Mouse (Mus musculus) cerebellum, adult 11 months (tissue): Measurements from ENCODE around the gene Inpp4b.

Experiments used
- DNase-seq: peaks from one replicate; pipeline ENCODE4 v3.0.0; 2022

Inpp4b gene

DNA sequence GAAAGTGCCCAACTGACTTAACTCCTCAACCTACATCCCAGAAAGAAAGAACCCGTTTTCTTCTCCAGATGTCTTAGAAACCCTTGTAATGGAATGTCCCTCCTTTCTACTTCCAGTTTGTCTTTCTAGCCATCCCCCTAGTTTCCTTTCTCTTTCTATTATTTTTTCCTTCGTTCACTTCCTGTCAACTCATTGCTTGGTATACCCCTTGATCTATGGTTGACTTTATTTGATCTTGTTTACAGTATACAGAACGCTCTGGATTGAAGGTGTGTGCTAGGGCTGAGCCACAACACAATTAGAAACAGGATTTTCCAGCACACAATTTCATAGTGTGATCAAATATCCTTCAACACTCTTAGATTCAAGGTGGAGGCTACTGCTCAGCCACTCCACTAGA, 400.7 kb downstream of the Inpp4b start:
- DNase-seq, result no peak

DNA sequence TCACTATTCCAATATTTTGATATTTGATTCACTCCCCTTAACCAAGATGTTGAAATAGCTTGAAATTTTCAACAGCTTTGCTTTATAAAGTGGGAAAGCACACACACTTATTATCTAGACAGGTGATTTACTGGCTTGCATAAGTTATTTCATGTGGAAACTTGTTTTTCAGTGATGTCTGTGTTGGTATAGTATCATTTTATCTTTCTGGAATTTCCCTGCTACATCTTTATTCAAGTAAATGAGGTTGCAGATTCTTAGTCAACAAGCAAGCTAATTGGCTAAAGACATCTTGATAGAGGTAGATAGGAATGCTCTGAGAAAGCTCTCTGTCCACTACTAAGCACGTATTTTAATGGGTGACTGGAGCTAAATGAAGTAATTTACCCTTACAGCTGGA, 403.1 kb downstream of the Inpp4b start:
- DNase-seq, result no peak

DNA sequence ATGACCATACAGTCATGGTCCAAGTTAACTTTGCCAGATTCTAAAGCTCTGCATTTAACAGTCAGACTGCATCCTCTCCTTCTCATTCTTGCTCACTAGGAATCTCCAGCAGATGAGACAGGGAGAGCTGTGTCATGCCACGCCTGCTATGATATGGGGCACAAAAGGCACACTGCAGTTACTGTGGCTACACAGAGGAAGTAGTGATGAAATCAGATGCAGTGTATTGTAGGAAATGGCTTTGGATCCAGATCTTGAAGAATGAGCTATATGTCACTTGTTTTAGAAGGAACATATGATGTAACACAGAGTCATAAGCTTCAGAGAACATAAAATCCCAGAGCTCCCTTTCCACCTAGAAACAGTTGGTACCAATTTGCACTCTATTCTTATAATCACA, 408.8 kb downstream of the Inpp4b start:
- DNase-seq, result no peak

DNA sequence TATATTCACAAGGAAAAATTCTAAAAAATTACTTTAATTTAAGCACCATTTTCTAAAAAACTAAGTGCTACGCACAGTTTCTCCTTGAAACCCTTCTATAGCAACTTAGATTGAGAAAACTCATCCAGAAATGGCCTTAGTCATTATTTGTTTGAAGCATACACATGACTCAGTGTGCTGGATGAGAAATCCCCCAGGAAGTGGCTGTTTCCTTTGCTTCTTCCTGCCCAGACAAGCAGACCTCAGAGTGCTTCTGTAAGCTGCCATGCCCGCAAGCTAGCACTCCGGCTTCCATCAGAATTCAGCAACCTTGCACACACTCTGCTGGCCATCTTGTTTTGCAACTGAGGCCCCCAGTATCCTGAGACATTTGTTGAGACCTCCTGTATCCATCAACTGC, 414.3 kb downstream of the Inpp4b start:
- DNase-seq, result no peak

DNA sequence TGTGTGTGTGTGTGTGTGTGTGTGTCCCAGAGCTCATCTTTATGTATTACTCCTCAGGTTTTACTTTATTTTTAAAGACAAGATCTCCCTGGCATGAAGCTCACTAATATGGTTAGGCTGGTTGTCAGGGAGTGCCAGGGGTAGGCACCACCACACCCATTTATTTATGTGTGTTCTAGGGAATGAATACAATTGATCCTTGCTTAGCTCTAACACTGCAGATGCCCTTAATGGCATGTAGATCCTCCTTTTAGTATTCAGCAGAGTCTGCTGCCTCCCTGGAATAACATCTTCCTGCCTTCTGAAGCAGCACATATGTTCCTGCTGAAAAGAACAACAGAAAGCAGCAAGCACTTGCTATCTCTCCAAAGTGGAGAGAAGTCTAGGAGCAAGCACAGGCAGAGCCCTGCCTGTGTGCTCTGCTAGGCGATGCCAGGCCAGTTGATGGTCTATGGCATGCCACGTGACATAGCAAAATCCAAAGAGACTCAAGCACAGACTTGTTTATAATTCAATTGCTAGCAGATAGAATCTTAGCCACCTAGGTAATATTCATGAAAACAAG, 415.3 kb downstream of the Inpp4b start:
- DNase-seq, result no peak

DNA sequence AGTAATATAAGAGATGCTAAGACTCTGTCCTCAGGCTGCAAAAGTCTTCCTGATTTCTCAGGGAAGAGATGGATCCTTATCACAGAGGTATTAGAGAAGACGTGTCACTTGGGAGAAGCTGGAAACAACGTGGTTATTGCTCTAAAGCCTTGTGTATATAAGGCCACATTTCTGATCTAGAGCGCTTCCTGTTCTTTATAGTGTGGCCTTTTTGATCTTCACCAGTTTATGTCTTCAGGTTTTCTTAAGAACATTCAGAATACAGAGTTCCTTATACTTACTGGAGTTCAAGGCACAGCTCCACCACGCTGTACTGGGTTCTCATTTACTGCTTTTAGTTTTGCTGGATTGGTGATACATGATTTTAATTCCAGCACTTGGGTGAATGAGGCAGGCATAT, 419.1 kb downstream of the Inpp4b start:
- no peak for DNase-seq

DNA sequence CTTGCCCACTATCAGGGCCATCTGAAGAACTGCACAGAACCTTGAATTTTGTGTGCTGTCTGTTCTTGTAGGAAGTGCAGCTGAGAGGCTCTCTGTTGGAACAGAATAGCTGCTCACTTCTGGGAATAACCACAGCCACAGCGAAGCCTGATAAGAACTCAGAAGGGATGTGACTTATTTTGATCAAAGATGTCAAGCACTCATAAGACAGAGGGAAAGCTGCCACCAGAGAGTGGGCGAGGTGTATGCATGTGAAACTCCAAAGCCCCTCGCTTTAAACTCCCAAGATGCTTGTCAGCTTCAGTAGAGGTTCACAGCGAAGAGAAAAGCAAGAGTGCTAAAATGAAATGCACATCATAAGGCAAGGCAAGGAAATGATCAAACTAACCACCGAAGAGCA, 423.7 kb downstream of the Inpp4b start:
- DNase-seq, result no peak

DNA sequence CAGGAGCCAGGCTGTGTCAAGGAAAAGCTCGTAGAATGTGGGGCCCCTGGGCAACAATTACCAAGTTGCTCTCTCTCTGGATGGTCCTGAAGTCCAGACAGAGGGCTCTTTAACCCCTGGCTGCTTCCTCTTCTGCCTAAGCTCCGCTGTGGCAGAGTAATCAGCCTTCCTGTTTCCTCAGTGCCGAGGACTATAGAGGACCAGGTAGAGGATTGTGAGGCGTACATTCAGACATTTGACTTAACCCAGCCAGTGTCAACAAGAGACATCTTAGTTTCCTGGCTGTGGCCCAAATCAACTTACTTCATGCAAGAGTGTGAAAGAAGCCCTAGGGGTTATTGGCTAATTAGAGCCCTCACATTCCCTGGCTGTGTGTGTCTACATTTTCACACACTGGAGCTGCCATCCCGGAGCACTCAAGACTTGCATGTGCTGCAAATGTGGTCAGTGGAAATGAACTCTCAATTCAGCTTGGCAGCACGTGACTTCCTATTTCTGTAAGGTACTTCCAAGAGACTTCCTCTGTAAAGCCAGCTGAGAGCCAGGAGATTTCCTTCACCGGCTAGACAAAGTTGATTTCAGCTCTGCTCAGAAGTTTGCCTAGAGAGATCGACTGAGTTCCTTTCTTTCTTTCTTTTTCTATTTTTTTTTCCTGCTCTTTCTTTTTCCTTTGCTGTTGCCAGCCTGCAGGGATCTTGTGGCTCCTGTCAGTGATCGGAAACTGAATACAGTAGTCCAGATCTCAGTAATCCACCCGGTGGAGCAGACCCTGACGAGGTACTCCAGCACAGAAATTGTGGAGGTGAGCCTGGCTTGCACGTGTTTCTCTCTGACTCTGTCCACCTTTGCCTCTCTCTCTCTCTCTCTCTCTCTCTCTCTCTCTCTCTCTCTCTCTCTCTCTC, 425.3 kb downstream of the Inpp4b start:
- no peak for DNase-seq

DNA sequence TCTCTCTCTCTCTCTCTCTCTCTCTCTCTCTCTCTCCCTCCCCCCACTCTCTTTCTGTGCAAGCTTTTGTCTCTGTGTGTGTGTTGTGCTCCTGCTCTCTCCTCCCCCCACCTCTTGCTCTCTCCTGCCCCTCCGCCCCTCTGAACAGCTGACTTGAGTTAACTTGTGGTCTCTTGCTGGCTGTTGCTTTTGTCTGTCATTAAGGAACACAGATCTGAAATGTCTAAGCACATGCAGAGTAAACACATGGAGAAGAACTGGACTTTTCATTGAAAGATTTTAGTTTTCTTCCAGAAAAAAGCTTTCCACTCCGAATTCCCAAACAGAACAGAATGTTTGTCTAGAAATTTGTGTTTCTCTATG, 425.9 kb downstream of the Inpp4b start:
- DNase-seq, result no peak

DNA sequence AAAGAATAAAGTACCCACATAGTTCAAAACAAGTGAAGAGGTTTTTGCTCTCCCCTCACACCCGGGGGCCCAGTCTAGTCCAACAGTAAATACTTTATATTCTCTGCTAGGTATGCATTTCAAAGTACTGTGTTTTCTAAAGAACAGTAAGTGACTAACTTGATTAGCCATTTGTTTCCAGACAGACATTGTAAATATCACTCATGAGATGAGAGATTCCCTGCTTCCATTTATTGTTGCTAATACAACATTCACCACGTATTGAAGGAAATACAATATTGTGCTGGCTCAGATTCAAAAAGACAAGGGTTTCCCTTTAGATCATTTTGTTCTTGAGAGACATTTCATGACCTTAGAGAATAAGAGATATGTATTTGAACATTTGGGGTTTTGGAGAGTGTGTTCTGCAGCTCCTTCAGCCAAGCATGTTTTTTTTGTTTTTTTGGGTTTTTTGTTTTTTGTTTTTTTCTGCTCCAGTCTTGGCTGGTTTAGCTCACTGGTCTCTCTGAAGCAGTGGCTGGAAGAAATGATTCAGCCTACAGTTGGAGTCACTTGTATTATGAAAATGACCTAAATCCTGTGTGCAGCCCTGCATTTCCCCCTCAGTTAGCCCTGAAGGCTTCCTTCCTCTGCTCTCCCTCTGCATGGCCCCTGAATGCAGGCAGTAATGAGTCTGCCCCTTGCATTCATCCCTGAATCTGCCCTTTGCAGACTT, 426.5 kb downstream of the Inpp4b start:
- no peak for DNase-seq

DNA sequence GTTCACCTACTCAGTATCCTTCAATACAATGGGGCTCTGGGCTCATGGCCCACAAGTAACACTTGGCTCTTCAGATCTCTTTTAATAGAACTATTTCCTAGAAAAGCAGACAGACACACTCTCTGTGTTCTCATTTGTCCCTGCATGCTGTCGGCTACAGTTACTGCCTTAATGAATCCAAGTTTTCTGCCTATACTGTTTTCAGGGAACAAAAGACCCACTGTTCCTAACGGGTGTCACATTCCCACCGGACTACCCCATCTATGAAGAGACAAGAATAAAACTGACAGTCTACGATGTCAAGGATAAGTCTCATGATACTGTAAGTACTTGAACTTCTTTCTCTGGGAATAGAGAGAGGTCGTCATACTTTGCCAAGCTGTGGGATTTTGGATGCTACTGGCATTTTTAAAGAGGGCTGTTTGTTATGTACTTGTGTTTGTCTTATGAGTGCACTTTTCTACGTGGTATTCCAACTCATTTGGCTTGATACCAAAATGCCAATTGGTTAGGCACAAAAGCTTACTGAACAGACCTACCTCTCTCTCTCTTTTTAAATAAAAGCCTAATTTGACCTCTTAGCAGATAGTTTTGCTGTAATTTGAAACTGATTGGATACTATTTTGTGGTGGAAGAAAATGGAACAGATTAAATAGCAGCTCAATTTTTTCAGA, 428.4 kb downstream of the Inpp4b start:
- no peak for DNase-seq

DNA sequence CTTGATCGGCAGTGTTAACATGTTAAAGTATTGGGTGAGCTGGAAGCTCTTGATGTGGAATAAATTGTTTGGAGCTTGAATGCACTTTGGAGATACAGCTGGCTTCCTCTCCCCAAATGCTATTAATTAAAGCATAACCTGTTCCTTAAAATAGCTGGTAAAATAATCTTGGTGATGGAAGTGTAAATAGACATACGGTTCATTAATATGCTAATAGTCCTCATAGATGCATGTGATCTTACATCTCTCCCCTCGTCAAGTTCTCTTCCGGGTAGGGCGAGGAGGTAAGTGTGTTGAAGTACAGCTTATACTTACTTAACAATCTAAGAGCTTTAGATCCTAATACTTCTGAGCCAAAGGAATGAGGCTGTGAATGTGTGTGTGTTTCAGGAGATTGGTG, 430.5 kb downstream of the Inpp4b start:
- DNase-seq, result no peak

DNA sequence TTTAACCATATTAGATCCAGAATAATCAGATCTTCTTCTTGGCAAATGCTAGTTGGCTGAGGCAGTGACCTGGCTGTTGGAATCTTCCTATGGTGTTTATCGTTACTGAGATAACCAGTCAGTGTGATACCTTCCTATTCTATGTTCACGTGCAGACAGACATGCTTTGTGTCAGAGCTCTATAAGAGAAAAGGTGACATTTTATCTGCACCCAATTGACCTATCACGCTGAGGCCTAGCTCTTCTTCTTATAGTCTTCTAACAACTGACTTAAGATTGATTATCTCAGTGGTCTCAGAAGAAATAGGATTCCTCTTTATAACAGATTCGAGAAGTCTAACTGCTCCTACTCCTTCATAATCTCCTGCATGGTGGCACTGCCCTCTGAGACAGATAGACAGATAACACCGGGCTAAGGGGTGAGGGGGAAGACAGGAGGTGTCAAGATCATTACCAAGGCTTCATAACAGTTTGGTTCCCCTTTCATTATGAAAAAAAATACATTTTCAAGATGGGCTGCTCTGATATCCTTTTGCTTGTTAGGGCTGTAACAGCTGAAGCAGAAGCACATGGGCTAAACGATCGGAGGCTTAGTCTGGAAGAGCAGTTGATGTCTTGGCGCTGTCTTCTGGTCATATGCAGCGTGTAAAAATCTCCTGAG, 431.1 kb downstream of the Inpp4b start:
- DNase-seq, result no peak

DNA sequence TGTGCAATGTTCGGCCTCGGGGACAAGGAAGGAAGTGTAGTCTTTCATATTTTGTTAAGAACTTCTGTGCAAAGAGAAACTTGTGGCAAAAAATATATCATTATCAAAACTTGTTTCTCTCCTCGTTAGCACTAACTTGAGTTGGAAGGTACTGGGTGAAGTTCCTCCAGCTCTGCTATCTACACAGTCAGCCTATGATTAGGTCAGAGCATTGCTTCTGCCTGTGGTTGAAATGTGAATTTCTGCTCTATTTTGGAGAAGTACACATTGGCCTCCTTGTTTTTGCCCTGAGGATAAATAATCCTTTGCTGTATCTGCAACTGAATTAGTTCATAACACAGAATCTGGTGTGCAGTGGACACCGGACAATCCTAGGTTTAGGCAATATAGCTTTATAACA, 431.7 kb downstream of the Inpp4b start:
- no peak for DNase-seq

DNA sequence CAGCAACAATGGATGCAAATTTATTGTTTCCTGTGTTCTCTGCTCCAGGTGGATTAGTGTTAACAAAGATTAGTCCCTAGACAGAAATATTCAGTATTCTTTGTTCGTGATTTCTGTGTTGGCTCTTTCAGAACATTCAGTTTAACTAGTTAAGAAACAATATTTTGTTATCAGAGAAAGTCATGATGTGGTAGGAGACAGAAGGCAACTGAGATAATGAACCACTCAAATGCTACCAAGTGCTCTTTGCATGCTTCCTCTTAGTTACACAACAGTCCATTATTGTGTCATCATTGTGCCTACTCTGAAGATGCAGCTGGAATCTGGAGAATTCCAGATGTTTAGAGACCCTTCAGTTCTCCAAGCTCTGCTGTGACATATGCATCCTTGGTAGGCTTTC, 432.1 kb downstream of the Inpp4b start:
- DNase-seq, result no peak

DNA sequence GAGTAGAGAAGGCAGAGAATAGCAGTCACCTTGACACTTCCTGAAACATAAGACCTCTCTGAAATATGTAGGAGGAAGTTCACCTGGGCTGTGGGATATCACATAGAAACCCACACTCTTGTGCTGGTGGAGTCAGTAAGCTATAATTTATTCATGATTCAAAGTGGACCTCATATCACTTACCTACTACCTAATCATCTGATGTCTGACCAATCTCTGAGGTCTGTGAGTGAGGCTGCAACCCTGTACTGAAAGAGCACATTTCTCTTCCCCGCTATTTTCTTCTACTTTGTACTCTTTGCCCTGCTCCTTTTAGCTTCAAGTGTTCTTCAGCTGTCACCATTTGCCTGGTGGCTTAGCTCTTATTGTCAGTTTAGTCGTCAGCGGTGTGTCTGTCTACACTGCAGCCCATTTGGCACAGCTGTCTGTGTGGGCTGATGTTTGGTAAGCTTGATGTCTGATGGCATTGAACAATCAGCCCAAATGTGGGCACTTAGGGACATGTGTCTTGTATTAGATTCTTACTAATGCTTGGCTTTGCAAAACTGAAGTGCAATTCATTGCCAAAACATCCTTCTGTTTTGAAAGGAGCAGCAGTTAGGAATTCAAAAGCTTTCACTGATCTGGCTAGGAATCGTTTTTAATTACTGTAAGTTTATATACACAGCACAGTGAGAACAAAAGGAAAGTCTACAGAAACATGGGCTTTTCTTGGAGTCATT, 434.3 kb downstream of the Inpp4b start:
- DNase-seq, result no peak

DNA sequence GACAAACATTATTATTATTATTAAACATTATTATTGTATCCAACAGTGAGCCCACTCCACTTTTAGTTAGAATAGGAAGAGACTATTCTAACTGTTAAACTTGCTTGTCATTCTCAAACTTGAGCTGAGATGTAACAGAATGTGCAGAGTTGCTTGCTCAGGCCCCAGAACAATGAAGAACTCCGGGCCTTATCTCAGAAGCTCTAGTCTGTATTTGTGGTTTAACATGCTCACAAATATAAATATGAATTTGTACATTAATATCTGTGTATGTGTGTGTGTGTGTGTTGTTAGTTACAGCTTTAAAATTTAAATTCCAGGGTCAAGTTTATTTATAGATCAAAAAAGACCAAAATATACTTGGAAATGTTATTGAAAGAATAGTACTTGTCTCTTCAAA, 435.3 kb downstream of the Inpp4b start:
- DNase-seq, result no peak

DNA sequence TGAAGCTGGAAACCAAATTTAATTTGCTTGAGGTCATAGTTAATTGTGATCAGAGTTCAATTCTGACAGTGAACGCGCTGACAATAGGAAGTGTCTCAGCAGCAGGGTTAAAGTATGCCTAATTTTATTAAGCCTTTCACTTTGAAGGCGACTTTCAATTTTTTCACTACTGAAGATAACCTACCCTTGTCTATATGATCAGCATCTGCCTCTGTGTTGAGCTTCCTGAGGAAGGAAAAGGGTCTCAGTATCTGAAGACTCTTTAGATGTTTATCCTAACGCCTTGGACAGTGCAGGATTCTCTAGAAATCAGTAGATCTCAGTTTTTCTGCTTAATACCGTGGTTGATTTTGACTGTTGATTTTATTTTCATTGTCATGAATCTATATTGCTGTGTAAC, 437.1 kb downstream of the Inpp4b start:
- DNase-seq, result no peak

DNA sequence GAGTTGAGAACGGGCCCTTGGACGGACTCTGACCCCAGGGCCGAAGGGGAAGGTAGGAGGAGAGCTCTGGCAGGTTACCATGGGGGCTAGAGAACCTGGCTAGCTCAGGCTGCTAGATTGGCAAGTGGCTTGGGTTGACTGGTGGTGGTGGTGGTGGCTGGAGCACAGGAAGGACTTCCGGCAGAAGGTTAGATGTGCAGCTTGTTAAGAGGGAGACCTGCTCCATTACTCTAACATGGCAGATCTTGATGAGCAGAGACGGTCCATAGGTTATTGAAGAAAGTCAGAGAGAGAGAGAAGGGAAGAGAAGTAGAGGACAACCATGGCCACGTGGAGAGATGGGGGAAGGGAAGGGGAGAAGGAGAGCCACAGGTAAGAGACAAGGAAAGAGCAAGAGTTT, 437.8 kb downstream of the Inpp4b start:
- no peak for DNase-seq

DNA sequence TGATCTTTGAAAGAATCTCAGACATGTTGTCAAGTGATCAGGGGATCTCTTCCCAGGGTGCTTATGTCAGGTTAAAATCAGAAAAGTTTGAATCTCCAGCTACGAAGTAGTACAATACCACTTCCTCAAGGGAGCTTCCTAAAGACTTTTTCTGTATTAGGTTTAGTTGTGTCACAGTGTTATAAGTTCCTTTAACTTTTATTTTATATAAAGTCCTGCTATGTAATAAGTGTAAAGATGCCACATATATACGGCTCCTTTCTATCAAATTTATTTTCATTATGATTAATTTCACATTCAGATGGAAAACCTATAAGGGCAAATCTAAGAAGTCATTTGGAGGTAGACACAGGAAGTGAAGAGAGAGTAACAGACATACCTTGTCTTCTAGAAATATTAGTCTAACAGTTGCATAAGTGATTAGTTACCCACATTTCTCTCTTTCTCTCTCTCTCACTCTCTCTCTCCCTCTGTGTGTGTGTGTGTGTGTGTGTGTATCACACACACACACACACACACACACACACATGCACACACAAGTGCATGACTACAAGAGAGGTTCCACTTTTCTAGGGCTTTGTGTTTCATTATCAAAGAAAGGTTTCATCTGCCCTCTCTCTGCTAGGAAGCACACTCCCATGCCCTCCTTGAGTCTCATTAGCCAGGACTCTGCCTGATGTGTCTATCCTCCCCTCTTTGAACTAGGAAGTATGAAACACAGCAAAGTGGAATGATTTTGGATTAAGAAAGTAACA, 438.7 kb downstream of the Inpp4b start:
- DNase-seq, result no peak

DNA sequence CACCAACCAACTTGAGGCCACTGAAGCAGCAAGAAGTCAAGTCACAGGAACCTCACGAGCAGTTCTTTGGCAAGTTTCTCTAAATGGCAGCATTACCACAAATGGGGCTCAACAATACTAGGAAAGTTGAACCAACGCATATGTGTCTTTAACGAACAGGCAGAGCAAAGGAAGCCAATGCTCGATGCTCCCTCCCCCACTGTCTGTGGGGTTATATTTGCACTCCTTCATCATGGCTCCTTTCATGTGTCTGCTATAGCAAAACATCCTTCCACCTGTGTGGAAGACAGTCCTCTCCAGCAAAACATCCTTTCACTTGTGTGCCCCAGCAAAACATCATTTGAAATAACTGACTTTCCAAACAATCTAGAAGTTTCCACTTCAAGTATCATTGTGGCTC, 440.4 kb downstream of the Inpp4b start:
- no peak for DNase-seq

DNA sequence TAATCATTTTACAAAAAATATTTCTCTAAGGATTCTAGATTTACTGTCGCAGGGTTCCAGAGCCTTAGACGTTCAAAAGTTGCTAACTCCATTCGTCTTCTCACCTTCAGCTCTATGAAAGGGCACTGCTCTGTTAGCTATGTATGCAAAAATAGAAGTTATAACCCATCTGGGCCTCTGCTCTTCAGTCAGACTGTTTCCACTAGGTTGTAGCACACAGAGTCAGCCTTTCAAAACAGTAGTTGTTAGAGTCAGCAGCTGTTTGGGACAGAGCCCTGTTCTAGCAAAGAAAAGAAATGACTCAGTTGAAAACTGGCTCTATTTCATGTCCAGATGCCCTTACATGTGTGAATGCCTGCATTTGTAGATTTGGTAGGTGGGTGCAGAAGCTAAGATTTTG, 442.4 kb downstream of the Inpp4b start:
- DNase-seq, result no peak
